Mouse (Mus musculus) erythroblast, embryonic 14.5 days (primary cell): Measurements from ENCODE around the gene Wdr27.

Experiments
- GATA1 ChIP-seq: IDR thresholded peaks from 2 replicates; pipeline ENCODE4 v1.6.1; 2012; ENCODE audit warnings: low read length, inconsistent platforms, mixed read lengths
- TAL1 ChIP-seq: IDR thresholded peaks from 3 replicates; pipeline ENCODE4 v1.6.1; 2012; ENCODE audit warnings: low read length, inconsistent platforms, mixed read lengths

GRCm38 (mm10) chr17:14958686-14959327 lies 15.8 kb upstream of the Wdr27 start:
- TF ChIP-seq GATA1 (no peak), TAL1 (no peak)
